Mouse (Mus musculus) forebrain, embryonic 15.5 days (tissue): Measurements from ENCODE around the gene Gm10073. TPM values are rescaled to one million over a fixed set of nuclear protein-coding genes. Genes with fewer than 3 reads are reported as not detected.

ENCODE experiments used
- ATAC-seq: fragments of 200-750 bp; cut with Nextera tagmentation; replicated peaks from 2 replicates; pipeline ENCODE4 v1.8.0; 2017; ENCODE audit warnings: mild to moderate bottlenecking, moderate TSS enrichment, moderate library complexity
- H3K27ac ChIP-seq: fragments of 300-500 bp; sonication (generic); replicated peaks from 2 replicates; pipeline ENCODE4 v1.5.1; 2015; ENCODE audit warnings: mild to moderate bottlenecking, inconsistent platforms
- H3K27me3 ChIP-seq: fragments of 300-500 bp; sonication (generic); 2 replicates; pipeline ENCODE4 v1.6.1; 2015; ENCODE audit warnings: inconsistent platforms
- H3K36me3 ChIP-seq: fragments of 300-500 bp; sonication (generic); 2 replicates; pipeline ENCODE4 v1.6.1; 2015; ENCODE audit warnings: mild to moderate bottlenecking, inconsistent platforms
- H3K4me1 ChIP-seq: fragments of 300-500 bp; sonication (generic); 2 replicates; pipeline ENCODE4 v1.6.1; 2015; ENCODE audit warnings: inconsistent platforms
- H3K4me2 ChIP-seq: fragments of 300-500 bp; sonication (generic); replicated peaks from 2 replicates; pipeline ENCODE4 v1.6.1; 2015; ENCODE audit warnings: mild to moderate bottlenecking, inconsistent platforms
- H3K4me3 ChIP-seq: fragments of 300-500 bp; sonication (generic); 2 replicates; pipeline ENCODE4 v1.5.1; 2015; ENCODE audit warnings: mild to moderate bottlenecking, inconsistent platforms
- H3K9ac ChIP-seq: fragments of 300-500 bp; sonication (generic); replicated peaks from 2 replicates; pipeline ENCODE4 v1.6.1; 2015; ENCODE audit warnings: mild to moderate bottlenecking, inconsistent platforms
- H3K9me3 ChIP-seq: fragments of 300-500 bp; sonication (generic); 2 replicates; pipeline ENCODE4 v1.6.1; 2016; ENCODE audit warnings: inconsistent platforms
- WGBS: fragments of 180-500 bp; shearing (Covaris S2); methylation state at CpG from one replicate; pipeline ENCODE4 v1.1.7; 2015; ENCODE audit warnings: mixed read lengths; 5-methylcytosine and 5-hydroxymethylcytosine counted together
- polyA plus RNA-seq: library from polyadenylated mRNA; unstranded; fragments of >200 nt; fragmentation: Nextera tagmentation; extraction: Ambion mirVana; gene quantifications from 2 replicates; pipeline ENCODE4 v1.2.1, GENCODE M21; 2015

Gm10073 gene
- polyA plus RNA-seq, 1 experiment from 2014 or later, result 7.9 TPM

- H3K9me3 ChIP-seq, result no peaks in the 10 kb centered on the region
- H3K4me3 ChIP-seq, result no peak overlapping the region
- no peak for ATAC-seq
- H3K4me1 ChIP-seq, result no peaks in the 10 kb centered on the region
- WGBS, result 37% methylated on average over 7 of the region's 7 CpGs
- H3K36me3 ChIP-seq, result no peaks in the 10 kb centered on the region
- no peak overlapping the region for H3K9ac ChIP-seq
- no peaks in the 10 kb centered on the region for H3K27me3 ChIP-seq
- H3K27ac ChIP-seq, result no peak overlapping the region
- no peak overlapping the region for H3K4me2 ChIP-seq
These were observed 4.3 kb downstream of the Gm10073 start for GRCm38 (mm10) chr8:106569006-106569405.

DNA sequence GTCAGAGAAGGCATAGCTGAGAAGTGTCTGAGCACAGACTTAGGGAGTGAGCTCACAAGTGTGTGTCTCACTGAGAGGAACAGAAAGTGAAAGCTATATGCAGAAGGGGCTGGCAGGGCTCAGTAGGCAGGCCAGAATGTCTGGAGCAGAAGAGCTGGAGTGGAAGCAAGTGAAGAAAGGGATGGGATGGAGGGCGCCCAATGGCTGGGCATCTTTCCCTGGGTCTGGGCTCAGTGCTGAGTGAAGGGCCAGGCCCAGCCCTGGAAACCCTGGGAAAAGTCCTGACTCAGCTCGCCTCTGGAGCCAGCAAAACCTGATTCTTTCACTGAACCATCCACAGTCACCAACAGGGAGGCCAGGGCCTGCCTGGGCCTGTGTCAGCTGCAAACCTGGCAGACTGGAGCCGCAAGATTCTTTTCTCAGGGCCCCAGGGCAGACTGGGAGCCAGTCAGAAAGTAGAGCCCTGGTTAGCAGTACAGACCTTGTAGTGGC lies 9.5 kb downstream of the Gm10073 start:
- Histone ChIP-seq H3K9me3 (0 out of 2 replicates have a peak, but pooled peaks cover 3% of the 10 kb centered on the region), H3K9ac (no peak overlapping the region), H3K27me3 (no peaks in the 10 kb centered on the region), H3K4me3 (no peak overlapping the region), H3K27ac (no peak overlapping the region), H3K4me2 (no peak overlapping the region), H3K36me3 (no peaks in the 10 kb centered on the region), H3K4me1 (no peaks in the 10 kb centered on the region)
- WGBS, result 67% methylated on average over 3 of the region's 3 CpGs
- no peak for ATAC-seq

GRCm38 (mm10) chr8:106561097-106561865 lies 12.0 kb downstream of the Gm10073 start:
- 29% methylated on average over 21 of the region's 21 CpGs for WGBS
- no peak for ATAC-seq

DNA sequence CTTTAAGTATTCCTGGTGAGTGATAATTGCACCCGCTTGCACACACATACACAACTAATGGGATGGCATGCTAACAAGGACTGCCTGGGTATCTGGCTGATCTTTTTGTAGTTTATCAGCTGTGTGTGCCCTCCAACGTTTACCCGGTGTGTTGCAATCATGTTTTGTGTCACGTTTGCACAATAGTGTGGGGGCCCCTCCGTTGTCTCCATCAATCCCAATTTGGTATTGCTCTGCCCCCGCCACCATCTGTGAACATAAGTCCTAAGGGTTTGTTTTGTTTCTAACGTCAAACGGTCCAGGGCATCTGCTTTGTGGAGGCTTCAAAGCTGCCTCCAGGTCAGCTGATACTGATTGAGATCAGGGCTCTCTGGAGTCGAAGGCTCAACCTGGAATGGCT lies 13.4 kb downstream of the Gm10073 start:
- Histone ChIP-seq H3K4me2 (no peak overlapping the region), H3K27me3 (no peaks in the 10 kb centered on the region), H3K9me3 (peaks cover 8% of the 10 kb centered on the region; the same call in 1 of the 2 replicates), H3K36me3 (no peaks in the 10 kb centered on the region), H3K4me1 (no peaks in the 10 kb centered on the region), H3K27ac (no peak overlapping the region), H3K4me3 (no peak overlapping the region), H3K9ac (no peak overlapping the region)
- 69% methylated on average over 9 of the region's 9 CpGs for WGBS
- no peak for ATAC-seq

More at GRCm38 (mm10) chr8:106561097-106561865, 12.0 kb downstream of the Gm10073 start:
- Histone ChIP-seq H3K36me3 (no peaks in the 10 kb centered on the region), H3K4me3 (no peak overlapping the region), H3K9ac (no peak overlapping the region), H3K27ac (no peak overlapping the region), H3K27me3 (no peaks in the 10 kb centered on the region), H3K4me2 (no peak overlapping the region), H3K9me3 (peaks cover 8% of the 10 kb centered on the region; the same call in 1 of the 2 replicates), H3K4me1 (no peaks in the 10 kb centered on the region)

DNA sequence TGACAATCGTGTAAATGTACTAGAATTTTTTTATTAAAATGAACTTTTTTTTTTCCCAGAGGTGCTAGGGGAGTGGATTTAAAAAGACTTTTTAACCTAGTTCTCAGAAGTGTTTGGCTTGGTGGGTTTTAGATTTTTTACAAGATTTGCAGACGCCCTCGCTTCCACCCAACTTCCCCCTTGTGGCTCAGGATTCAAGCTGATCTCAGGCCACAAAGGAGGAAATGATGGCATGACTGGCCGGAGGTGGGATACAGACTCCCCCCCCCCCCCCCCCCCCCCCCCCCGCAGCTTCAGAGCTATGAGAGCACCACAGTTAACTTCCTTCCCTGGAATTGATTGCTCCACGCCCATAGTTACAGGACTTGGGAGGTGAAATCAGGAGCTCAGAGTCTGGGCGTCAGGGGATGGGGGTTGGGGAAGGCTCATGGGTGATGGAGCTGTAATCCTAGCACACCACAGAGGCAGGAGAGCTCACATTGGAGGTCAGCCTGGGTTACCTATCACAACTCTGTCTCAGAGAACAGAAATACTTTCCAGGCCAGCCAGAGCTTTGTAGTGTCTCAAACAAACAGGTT lies 17.1 kb downstream of the Gm10073 start:
- 76% methylated on average over 6 of the region's 7 CpGs for WGBS

DNA sequence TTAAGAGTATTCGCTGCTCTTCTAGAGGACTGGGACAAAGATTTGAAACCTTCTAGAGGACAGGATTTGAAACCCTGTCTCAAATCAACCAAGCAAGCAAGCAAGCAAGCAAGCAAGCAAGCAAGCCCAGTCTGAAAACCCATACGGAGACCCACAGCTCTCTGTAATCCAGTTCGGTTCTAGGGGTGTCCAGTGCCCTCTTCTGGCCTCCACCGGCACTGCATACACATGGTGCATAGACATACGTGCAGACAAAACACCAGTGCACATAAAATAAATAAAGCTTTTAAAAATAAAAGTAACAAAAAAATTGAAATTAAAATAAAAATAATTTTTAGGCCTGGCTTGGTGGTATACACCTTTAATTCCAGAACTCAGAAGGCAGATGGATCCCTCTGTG lies 19.2 kb downstream of the Gm10073 start:
- H3K4me1 ChIP-seq, result no peaks in the 10 kb centered on the region
- no peaks in the 10 kb centered on the region for H3K27me3 ChIP-seq
- H3K36me3 ChIP-seq, result no peaks in the 10 kb centered on the region
- H3K4me2 ChIP-seq, result no peak overlapping the region
- H3K9me3 ChIP-seq, result peaks cover 7% of the 10 kb centered on the region; the same call in 1 of the 2 replicates
- no peak overlapping the region for H3K4me3 ChIP-seq
- H3K9ac ChIP-seq, result no peak overlapping the region
- WGBS, result 97% methylated on average over 5 of the region's 5 CpGs
- no peak for ATAC-seq
- H3K27ac ChIP-seq, result no peak overlapping the region

More for the DNA sequence above, 17.1 kb downstream of the Gm10073 start:
- H3K9ac ChIP-seq, result no peak overlapping the region
- H3K27ac ChIP-seq, result no peak overlapping the region
- no peaks in the 10 kb centered on the region for H3K4me1 ChIP-seq
- no peak for ATAC-seq
- peaks cover 8% of the 10 kb centered on the region; the same call in 1 of the 2 replicates for H3K9me3 ChIP-seq
- no peak overlapping the region for H3K4me3 ChIP-seq
- no peaks in the 10 kb centered on the region for H3K27me3 ChIP-seq
- H3K4me2 ChIP-seq, result no peak overlapping the region
- H3K36me3 ChIP-seq, result no peaks in the 10 kb centered on the region

- Histone ChIP-seq H3K4me1 (no peaks in the 10 kb centered on the region), H3K4me3 (no peak overlapping the region), H3K27ac (no peak overlapping the region), H3K27me3 (no peaks in the 10 kb centered on the region), H3K9me3 (no peaks in the 10 kb centered on the region), H3K9ac (no peak overlapping the region), H3K4me2 (no peak overlapping the region), H3K36me3 (no peaks in the 10 kb centered on the region)
- 95% methylated on average over 1 of the region's 1 CpGs for WGBS
- ATAC-seq, result no peak
These were observed 22.4 kb downstream of the Gm10073 start for GRCm38 (mm10) chr8:106550906-106551305.

DNA sequence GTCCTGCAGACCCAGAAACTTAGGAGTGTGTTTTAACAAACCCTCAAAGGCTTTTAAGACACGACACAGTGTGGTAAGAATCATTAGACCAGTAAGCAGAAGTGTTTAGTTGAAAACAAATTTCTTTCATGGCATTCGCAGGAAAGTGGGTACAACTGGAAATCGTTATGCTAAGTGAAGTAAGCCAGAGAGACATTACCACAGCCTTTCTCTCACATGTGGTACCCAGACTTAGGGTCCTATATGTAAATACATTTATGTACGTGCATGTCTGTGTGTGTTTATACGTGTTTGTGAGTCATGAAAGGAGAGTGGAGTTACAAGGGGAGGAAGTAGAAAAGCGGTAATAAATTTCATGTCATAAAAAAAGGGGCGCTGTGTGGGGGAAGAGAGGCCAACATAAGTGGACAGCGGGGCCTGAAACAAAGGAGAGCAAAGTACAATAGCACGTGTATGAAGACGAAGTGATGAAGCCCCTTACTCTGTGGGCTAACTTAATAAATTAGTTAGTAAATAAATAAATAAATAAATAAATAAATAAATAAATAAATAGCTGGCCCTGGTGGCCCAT lies 24.8 kb downstream of the Gm10073 start:
- Histone ChIP-seq H3K36me3 (no peaks in the 10 kb centered on the region), H3K4me2 (no peak overlapping the region), H3K27me3 (no peaks in the 10 kb centered on the region), H3K4me3 (no peak overlapping the region), H3K9ac (no peak overlapping the region), H3K9me3 (no peaks in the 10 kb centered on the region), H3K4me1 (no peaks in the 10 kb centered on the region), H3K27ac (no peak overlapping the region)
- 83% methylated on average over 10 of the region's 10 CpGs for WGBS
- no peak for ATAC-seq

- no peaks in the 10 kb centered on the region for H3K36me3 ChIP-seq
- WGBS, result 86% methylated on average over 7 of the region's 7 CpGs
- H3K27me3 ChIP-seq, result no peaks in the 10 kb centered on the region
- no peaks in the 10 kb centered on the region for H3K9me3 ChIP-seq
- no peak overlapping the region for H3K4me3 ChIP-seq
- no peak for ATAC-seq
- no peak overlapping the region for H3K27ac ChIP-seq
- no peaks in the 10 kb centered on the region for H3K4me1 ChIP-seq
- no peak overlapping the region for H3K4me2 ChIP-seq
- H3K9ac ChIP-seq, result no peak overlapping the region
These were observed 26.5 kb downstream of the Gm10073 start for GRCm38 (mm10) chr8:106546746-106547145.

DNA sequence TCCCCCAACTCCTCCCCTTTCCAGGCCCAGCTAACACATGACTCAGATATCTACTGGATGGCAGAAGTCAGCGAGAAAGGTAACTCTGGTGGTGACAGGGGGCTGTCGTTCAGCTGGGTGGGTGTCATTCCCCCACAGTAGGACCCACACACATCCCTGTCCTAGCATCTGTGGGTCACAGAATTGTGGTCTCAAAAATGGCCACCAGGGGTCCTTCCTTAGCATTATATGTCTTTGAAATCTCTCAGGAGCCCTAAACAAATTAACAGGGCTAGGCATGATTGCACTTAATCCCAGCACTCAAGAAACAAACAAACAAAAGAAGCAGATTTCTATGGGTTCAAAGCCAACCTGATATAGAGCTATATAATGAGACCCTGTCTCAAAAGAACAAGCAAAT lies 28.1 kb downstream of the Gm10073 start:
- ATAC-seq, result no peak
- Histone ChIP-seq H3K4me3 (no peak overlapping the region), H3K27ac (no peak overlapping the region), H3K9me3 (no peaks in the 10 kb centered on the region), H3K27me3 (no peaks in the 10 kb centered on the region), H3K36me3 (no peaks in the 10 kb centered on the region), H3K9ac (no peak overlapping the region), H3K4me2 (no peak overlapping the region), H3K4me1 (no peaks in the 10 kb centered on the region)
- WGBS, result 75% methylated on average over 2 of the region's 2 CpGs

GRCm38 (mm10) chr8:106543043-106543442 lies 30.2 kb downstream of the Gm10073 start:
- WGBS, result 73% methylated on average over 8 of the region's 8 CpGs
- Histone ChIP-seq H3K9me3 (no peaks in the 10 kb centered on the region), H3K9ac (no peak overlapping the region), H3K36me3 (no peaks in the 10 kb centered on the region), H3K27ac (no peak overlapping the region), H3K4me2 (no peak overlapping the region), H3K4me3 (no peak overlapping the region), H3K4me1 (no peaks in the 10 kb centered on the region), H3K27me3 (no peaks in the 10 kb centered on the region)
- ATAC-seq, result no peak

GRCm38 (mm10) chr8:106541002-106541401 lies 32.3 kb downstream of the Gm10073 start:
- 80% methylated on average over 11 of the region's 11 CpGs for WGBS
- Histone ChIP-seq H3K4me1 (no peaks in the 10 kb centered on the region), H3K4me3 (no peak overlapping the region), H3K27ac (no peak overlapping the region), H3K36me3 (no peaks in the 10 kb centered on the region), H3K27me3 (no peaks in the 10 kb centered on the region), H3K4me2 (no peak overlapping the region), H3K9me3 (no peaks in the 10 kb centered on the region), H3K9ac (no peak overlapping the region)
- ATAC-seq, result no peak
